Mouse (Mus musculus): ENCODE measurements around the gene Oosp2.

DNA sequence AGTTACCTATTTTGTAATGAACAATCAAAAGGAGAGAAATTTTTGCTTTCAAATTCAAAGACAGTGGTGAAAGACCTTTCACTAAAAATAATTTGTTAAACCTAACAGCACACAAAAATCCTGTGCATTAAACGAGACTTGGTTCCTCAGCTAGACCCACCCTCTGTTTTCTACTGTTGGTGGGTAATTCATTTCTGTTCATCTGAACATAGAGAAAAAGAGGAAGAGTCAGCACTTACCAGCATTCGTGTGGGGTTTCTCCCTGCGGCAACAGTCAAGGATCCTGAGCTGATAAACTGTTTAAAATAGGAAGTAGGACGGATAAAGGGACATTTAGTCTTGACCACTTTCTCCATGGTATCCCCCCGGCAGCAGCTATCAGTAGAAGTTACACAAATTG, 24.8 kb downstream of the Oosp2 start:
- TF ChIP-seq CTCF (IDR thresholded peaks at IDR 0.05): no peak
- TF ChIP-seq EP300 (IDR thresholded peaks at IDR 0.05; ENCODE audit: insufficient read depth, low read depth, low read length): no peak
